Mouse (Mus musculus) hindlimb bud, embryonic 11.5 days (tissue): Measurements from ENCODE around the gene Grik3.

Experiments used
- DNase-seq: peaks from one replicate; pipeline ENCODE4 v3.0.0-alpha.2; 2012; ENCODE audit warnings: low read depth, low spot score; ENCODE audit errors: extremely low spot score

Gene Grik3

DNA sequence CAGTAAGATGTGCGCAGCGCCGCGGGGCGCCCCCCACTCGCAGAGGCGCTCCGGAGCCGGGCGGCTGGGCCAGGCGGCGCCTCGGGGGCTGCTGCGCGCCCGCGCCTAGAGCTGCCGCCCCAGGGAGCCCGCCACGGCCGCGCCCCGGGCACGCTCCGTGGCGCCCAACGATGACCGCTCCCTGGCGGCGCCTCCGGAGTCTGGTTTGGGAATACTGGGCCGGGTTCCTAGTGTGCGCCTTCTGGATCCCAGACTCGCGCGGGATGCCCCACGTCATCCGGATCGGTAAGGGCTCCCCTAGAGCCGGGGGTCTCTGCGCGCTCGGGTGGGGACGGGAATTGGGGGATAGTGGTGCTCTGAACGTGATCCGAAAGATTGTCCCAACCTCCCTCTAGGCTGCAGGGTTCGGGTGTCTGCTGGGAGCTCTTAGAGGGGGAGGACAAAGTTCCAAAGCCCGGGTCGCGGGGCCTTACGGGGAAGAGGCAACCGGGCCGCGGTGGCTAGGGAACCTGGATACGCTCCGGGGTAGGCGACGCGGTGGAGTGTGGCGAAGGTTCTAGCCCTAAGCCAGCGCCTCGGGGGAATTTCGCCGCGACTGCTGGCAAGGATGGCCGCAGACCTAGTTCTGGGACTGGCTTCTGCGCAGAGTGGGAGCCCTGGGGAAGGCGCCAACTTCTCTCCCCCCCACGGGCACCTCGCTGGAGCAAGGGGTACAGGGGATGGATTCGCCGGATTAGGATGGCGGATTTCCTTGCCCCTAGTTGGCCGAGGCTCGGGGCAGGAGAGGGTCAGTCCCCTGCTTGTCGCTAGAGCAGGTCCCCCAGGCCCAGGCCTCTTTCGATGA is at the start of gene Grik3:
TSS of gene Grik3 (plus strand) at position 40 of the 844 bp plus-strand sequence.
- no peak for DNase-seq

DNA sequence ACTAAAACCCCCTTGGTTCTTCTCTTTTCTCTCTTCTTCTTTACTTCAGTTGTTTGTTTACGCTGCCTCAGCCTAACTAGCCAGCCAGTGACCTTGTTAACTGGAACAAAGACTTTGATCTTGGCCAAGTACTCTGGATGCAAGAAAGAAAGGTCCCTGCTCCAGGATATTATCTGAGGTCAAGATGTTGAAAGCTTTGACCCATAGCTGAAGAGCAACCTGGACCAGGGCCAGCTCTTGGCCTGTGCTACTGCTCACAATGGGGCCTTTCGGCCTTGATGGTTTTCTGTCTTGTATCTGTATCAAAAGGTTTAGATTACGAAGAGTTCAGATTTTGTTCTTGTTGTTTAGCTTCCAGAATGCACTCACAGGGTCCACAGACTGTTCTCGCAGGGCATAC is 48.7 kb upstream of the Grik3 start:
- DNase-seq = no peak

DNA sequence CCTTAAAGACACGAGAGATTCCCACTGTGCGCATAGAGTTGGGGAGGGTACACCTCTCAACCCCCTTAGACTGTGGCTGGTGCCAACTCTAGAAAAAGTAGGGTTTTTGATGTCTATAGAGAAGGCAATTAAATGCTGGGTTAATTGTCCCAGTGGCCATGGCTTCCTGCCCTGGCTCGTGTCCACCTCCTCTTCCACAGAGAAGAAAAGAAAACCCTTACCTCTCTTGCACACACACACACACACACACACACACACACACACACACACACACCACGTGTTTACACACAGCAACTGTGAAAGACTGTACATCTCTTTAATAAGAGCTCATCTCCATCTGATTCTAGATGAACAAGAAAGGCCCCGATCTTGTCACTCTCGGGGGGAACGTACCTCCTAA is 46.1 kb upstream of the Grik3 start:
- no peak for DNase-seq

DNA sequence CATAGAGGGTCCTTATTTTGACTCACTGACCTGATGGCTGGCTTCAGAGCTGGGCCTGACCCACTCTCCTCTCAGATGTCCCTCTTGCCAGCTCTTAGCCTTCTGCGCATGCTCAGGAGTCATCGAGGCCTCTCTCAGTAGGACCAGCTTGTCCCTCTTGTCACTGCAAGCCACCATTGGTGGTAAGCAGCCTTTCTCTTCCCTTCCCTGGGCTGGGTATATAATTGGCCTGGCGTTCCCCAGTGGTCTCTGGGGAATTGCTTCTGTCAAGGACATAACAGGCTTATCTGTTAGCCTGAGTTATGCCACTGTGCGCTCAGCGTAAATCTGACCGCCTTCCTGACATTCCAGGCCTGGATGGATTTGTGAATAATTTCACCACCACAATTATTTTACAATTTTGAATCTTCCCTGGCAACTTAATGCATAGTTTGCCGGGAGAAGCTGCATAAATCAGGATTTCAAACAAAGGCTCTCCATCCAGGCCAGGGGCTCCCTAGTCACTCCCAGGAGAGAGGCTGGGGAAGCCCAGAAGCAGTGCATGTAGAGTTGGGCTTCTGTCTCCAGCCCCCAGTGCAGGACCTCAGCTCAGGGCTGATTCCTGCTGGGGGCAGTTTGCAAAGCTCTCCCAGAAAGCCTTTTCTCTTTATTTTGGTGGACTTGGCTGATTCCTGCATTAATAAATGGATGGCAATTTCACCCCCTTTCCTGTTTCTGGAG is 39.7 kb upstream of the Grik3 start:
- DNase-seq = no peak

DNA sequence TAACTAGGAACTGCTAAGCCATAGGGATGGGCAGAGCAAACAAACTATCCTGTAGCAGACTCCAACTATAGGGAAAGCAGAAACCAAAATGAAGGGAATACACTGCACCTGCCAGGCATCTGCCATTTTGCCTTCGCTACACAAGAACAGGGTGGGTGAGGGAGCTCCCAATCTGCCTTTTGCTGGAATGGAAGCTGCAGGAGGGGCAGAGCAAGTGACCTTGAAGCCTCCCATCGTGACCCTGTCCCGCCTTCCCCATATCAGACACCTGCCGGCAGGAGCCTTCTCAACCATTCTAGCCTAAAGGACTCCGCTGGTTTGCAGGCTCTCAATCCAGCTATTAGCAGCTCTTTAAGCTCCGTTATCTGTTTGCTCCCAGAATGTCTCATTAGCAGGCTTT is 38.7 kb upstream of the Grik3 start:
- DNase-seq = no peak

DNA sequence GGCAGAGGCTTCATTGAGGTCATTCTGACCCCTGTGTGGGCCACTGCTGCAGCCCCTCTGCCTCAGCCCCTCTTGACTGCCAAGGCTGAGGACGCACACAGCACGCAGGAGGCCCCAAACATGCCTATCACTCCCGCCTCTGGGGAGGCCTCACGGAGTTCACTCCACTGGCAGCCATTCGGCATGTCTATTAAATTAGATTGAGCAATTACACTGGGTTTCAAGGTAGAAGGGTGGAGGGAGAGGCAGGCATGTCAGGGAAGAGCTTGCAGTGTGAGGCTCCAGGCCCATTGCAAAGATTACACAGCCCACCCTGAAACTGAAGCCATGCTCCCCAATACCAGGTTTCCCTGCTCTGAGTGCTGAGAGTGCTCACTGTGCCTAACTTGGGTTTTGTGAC is 34.0 kb upstream of the Grik3 start:
- DNase-seq = no peak

DNA sequence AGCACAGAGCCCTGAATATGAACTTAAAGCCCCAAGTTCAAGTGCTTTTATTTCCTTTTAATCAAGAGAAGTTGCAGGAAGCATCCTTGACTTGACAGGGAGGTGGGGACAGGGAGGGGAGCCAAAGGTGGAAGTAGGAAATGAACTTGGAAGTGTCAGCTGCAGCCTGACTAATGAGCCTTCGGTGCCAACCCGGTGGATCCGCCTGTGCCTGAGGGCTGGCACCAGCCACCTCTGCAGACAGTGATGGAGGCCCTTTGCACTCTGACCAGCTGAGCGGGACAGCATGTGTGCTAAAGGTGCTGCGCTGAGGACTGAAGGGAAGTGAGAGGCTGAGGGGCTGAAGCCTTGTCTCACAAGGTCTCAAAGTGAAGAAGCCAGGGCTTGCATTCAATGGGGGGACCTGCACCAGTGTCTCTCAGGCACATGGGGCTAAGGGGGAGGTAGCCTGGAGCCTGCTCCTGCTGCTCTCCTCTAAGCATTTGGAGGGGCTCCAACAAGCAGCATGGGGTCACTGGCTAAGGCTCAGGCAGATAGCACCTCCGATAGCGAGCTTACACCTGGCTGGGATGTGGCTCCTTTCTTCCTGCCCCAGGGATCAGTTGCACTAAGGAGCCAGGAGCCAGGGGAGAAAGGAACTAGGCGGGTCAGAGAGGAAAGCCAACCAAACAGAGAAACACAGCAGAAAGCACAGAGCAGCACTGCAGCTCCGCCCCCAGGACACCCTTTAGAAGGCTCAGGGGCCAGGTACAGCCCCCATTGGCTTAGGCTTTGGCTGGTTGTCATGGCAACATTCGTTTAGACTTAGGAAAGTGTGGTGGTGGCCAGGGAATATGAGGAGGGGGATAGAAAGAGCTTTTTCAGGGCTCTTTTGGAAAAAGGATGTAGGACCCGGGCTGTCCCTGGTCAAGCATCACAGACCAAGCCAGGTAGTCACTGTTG is 33.1 kb upstream of the Grik3 start:
- no peak for DNase-seq

DNA sequence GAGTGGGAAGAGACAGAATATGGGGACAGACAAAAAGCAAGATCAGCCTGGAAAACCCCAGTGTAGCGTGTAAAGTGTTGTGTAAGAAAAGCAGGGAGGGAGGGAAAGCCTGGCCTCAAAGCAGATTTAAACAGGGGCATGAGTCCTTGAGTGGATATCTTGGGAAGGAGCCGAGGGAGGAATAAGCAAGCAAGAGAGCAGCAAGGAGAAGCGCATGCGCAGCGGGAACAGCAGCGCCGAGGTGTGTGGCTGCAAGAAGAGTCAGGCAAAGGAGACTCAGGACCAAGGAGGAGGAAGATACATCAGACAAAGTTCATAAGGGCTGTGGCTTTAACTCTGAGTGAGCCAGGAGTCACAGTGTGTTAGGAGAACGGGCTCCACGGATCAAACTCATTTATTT is 30.7 kb upstream of the Grik3 start:
- no peak for DNase-seq

DNA sequence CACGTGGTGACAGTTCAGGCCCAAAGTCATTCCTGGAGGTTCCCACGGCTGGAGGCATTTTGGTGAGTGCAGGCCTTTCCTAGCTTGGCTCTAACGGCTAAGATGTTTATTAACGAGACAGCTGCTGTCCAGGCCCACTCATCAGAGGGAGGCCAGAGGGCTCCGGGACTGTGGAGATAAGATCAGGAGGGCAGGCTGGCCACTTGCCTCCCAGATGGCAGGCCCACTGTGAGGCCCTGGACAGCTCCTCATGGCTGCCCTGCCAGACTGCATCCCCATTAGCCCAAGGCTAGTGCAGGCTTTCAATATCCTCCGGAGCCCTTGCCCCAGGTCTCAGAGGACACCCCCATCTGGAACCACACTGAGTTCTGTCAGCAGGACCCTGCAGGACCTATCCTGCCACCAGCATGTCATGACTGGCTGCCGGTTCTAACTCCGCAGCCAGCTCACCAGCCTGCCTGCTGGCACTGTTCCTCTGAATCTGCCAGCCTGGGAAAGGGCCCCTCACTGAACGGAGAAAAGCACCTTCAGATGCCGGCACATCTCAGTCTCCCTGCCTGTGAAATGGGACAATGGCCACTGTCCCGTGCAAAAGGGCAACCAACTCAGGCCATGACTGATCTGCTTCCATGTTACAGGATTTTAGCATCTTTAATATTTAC is 20.7 kb upstream of the Grik3 start:
- DNase-seq = no peak

DNA sequence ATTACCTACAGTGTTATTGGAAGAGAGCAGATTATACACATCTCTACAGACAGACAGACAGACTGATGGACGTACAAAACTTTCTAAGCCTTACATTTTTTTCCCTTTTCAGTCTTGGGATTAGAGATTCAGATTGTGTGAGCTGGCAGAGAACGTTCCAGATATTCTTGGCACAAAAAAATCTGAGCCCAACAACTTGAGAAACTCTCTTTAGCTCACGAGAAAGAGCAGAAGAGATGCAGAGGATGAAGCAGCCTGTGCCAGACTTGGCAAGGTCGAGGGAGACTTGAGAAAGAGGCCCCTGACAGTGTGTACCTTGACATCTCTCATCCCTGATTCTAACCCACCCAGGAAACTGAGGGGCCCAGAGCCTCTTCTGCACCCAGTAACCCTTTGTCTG is 15.6 kb upstream of the Grik3 start:
- no peak for DNase-seq

DNA sequence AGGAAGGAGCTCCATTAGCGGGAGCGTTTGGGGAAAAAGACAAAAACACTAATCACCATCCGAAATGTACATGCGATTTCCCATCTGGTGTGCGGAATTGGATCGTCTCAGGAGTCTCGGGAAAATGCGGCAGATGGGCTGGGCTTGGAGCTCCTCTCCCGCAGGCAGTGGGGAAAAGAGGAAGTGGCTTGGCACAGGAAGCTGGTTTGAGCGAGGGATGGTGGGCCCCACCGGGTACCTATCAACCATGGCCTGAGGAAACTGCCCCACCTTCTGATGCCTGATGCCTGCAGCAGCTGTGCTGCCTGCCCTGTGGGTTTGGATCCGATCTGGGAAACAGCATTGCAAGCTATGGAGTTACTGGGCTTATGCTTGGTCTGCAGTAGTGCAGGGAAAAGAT is 12.4 kb upstream of the Grik3 start:
- DNase-seq = no peak

DNA sequence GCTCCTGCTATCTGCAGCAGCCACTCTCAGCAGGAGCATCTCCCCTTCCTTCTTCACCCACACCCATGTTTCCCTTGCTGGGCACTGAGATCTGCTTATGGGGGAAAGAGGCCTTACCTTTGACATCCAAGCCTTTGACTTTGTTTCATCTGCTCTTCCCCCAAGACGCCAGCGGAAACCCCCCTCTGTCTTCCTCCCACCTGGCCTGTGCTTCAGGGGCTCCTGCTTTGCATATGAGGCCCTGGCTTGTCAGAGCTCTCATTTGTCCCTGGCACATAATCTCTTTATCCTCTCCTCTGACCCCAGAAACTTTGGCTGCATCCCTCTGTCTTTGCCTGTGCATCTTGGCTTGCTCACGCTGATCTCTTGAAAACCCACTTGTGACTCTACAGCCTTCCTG is 9.2 kb upstream of the Grik3 start:
- DNase-seq = no peak

DNA sequence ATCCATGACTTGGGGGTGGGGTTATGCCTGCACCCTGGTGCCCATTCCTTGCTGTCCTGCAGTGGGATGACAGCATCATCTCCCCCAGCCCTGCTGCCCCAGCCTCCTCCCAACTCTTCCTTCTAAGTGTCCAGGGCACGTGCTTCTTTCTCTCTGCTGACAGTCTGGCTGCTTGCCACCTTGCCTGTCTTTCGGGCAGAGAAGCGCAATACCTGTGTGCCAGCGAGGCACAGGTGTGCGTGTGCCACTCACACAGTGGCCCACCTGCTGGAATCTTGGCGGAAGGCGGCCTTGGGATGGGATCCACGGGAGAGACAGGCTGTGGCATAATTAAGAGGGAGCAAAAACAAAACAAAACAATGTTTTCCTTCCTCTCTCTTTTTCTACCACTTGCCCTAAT is 6.4 kb upstream of the Grik3 start:
- no peak for DNase-seq

DNA sequence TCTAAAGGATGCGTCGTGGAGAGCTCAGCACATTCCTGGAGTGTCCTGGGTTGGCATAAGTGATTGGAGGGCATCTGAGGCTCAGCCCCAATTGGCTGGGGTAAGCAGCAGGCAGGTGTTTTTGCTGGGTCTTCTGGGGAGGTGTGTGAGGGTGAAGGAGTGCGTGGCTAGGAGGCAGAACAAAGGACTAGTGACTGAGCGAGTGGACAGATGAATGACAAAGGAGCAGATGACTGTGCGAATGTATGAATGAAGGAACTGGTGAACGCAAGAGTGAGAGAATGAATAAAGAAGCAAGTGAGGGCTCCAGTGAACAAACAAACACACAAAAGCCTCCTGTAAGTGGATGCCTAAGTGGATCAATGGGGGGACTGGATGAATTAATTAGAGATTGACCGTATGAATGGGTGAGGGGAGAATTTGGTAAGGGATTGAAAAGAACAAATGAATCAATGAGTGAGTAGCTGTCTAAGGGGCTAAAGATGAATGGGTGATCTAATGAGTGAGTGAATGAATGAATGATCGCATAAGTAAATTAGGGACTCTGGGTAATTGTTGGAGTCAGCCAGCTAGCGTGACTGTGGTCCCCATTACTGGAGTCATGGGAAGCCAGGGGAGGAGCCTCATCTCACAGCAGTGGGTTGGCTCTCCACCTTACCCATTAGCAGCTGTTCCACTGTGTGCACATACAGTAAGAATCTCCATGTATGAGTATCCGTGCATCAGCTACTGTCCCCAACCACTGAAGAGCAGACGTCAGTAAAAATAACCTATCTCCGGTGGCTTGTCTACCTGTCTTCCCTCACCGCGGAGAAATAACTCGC is 4.9 kb upstream of the Grik3 start:
- DNase-seq = no peak

DNA sequence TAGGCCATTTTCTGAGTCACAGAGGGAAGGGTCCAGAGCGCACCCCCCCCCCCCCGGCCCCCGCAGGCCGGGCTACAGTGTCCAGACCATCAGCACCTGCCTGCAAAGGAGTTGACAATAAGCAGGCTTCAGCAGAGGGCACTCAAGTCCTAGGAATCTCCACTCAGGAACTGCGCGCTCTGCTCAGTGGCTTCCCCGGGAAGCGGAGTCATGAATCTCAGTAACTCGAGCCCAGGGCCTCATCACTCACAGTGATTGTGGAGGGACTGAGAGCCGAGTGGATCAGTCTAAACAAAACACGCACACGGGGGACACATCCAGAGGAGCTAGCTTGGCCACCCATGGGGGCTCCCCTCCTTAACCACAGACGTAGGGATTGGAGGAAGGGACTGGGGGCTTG is 3.9 kb upstream of the Grik3 start:
- DNase-seq = no peak

DNA sequence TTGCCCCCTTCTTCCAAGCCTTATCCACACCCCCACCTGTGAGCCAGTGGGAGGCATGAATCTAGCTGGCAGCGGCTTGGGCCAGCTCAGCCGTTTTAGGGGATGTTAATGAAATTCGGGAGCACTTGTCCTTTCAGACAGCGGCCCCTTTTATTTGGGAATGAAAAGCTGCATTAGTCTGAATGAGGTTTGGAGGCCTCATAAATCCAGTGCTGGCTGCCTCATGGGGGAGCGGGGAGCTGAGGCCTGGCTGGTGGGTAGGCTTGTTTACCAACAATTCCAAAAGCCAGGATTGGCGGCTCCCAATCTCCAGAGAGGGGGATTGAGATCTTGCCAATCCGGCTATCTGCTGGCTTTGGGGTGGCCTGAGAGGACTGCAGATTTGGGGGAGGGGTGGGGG is 3.5 kb upstream of the Grik3 start:
- no peak for DNase-seq

DNA sequence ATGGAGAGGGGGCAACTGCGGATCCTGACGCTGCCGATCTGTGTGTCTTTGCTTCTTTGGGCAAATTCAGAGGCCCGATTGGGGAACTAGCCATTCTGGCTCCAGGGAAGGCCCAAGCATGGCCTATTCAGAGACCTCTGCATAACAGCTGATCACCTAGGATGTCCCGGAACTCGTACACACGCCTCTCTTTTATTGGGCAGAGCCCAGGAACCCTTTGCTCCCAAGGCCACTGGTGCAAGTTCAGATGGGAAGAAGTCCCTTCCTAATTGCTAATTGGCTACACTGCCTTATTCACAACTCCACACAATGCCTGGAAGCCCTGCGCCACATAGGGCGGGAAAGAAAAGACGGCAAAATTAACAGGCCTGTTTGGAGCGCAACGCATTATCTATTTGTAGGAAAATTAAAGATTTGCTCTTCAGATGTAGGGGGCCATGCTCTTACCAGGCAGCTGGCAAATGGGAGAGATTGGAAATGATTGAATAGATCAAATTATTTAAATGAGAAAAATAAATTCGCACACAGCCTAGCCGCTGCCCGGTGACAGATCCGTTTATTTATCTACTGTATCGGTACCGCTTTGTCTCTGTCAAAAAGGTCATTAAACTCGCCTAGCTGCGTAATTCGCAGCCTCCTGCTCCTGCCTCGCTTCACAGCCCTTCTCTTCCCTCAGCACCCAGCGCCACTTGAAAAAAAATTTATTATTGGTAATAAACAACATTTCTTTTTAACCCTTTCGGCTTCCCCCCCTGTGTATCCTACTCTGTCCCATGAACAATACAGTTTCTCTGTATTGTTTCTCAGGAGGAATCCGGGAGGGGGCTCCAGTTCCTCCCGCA is 1.5 kb upstream of the Grik3 start:
- DNase-seq = no peak

DNA sequence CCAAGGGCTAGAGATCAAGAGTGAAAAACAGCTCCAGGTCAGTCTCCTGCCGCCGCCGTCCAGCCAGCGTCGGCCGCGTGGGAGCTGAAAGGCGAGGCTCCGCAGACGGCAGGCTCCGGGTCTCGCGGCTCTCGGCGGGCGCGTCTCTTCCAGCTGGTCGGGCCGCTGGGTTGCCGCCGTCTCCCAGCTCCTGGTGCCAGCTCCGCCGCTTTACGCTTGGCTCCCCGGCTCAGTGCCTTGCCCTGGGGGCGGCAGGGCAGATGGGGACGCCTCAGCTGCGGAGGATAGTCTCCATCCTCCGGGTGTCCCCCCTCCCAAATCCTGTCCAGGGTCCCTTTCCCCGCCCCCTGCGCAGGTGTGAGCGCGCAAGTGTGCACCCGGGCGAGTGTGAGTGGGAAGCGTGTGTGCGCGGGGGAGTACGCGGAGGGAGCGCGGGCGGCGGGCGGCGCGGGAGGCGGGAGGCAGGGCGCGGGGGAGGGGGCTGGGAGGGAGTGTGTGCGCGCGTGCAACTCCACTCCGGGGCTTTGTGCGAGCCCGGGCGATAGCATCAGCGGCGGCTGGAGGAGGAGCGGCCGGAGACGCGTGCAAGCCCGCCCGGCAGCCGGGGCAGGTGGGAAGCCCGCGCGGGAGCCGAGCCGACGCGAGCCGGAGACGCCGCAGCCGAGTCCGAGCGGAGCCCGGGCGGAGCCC is 454 bp upstream of the Grik3 start:
- DNase-seq = no peak
